Mouse (Mus musculus) heart, embryonic 14.5 days (tissue): Measurements from ENCODE around the gene Rasa2. TPM values are rescaled to one million over a fixed set of nuclear protein-coding genes. Genes with fewer than 3 reads are reported as not detected.

Source experiments
- ATAC-seq: fragments of 200-750 bp; cut with Nextera tagmentation; 2 replicates; pipeline ENCODE4 v1.8.0; 2017; ENCODE audit warnings: low read depth, moderate TSS enrichment; ENCODE audit not compliant: insufficient number of reproducible peaks, insufficient read depth, low FRiP score
- H3K27ac ChIP-seq, 2 experiments: fragments of 200-500 bp in 1 of 2; fragments of 300-500 bp in 1 of 2; sonication (generic) in 1 of 2; replicated peaks in 1 of 2; 2 replicates each; pipeline ENCODE4 v1.5.1; 2012 to 2014; ENCODE audit warnings: low read depth in 2 of 2, low read length in 2 of 2, control low read depth in 1 of 2, mild to moderate bottlenecking in 1 of 2, mixed read lengths in 1 of 2; ENCODE audit not compliant: control insufficient read depth in 1 of 2, insufficient read depth in 1 of 2
- H3K27me3 ChIP-seq: fragments of 300-500 bp; sonication (generic); 2 replicates; pipeline ENCODE4 v1.6.1; 2014; ENCODE audit warnings: mild to moderate bottlenecking, low read length, control low read depth; ENCODE audit not compliant: control insufficient read depth, insufficient read depth
- H3K36me3 ChIP-seq: fragments of 300-500 bp; sonication (generic); 2 replicates; pipeline ENCODE4 v1.6.1; 2014; ENCODE audit warnings: mild to moderate bottlenecking, control low read depth, low read length, mixed read lengths; ENCODE audit not compliant: control insufficient read depth, insufficient read depth
- H3K4me1 ChIP-seq, 2 experiments: fragments of 200-500 bp in 1 of 2; fragments of 300-500 bp in 1 of 2; sonication (generic) in 1 of 2; 2 replicates each; pipeline ENCODE4 v1.6.1; 2012 to 2014; ENCODE audit warnings: low read length in 2 of 2, control low read depth in 1 of 2, mixed read lengths in 1 of 2; ENCODE audit not compliant: control insufficient read depth in 2 of 2, insufficient read depth in 2 of 2
- H3K4me2 ChIP-seq: fragments of 300-500 bp; sonication (generic); 2 replicates; pipeline ENCODE4 v1.6.1; 2014; ENCODE audit warnings: mild to moderate bottlenecking, low read length
- H3K4me3 ChIP-seq, 2 experiments: fragments of 200-500 bp in 1 of 2; fragments of 300-500 bp in 1 of 2; sonication (generic) in 1 of 2; 2 replicates each; pipeline ENCODE4 v1.5.1; 2012 to 2014; ENCODE audit warnings: low read length in 2 of 2, mild to moderate bottlenecking in 2 of 2, control low read depth in 1 of 2, low read depth in 1 of 2, moderate library complexity in 1 of 2; ENCODE audit not compliant: control insufficient read depth in 1 of 2, insufficient read depth in 1 of 2
- H3K9ac ChIP-seq: fragments of 300-500 bp; sonication (generic); 2 replicates; pipeline ENCODE4 v1.6.1; 2014; ENCODE audit warnings: mild to moderate bottlenecking, low read length
- H3K9me3 ChIP-seq: fragments of 300-500 bp; sonication (generic); 2 replicates; pipeline ENCODE4 v1.6.1; 2016; ENCODE audit warnings: low read length, control low read depth; ENCODE audit not compliant: control insufficient read depth
- WGBS: fragments of 180-500 bp; shearing (Covaris S2); extraction: QIAGEN DNeasy Blood & Tissue Kit; methylation state at CpG from one replicate; pipeline ENCODE4 v1.1.7; 2014; 5-methylcytosine and 5-hydroxymethylcytosine counted together
- polyA plus RNA-seq: library from polyadenylated mRNA; unstranded; fragments of >200 nt; fragmentation: Nextera tagmentation; extraction: Ambion mirVana; gene quantifications from 2 replicates; pipeline ENCODE4 v1.2.1, GENCODE M21; 2014

Rasa2 gene
- polyA plus RNA-seq, 1 experiment from 2014 or later = 14.2 TPM

DNA sequence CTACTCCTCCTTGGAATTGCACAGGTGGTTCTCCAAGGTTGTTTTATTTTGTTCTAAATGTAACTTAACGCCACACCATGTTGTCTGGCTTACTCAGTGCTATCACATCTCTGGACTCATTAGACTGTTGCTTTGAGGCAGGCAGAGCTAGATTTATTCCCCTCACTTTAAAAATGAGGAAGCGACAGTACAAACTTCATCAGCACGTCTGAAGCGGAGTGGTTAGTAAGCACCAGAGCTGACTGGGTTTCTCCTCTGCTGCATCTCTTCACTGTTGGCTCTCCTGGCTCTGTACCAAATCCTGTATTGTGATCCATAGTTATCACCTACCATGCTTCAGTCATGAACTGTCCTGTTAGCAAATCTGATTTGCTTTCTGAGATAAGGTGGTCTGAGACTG lies 53.2 kb downstream of the Rasa2 start:
- H3K4me3 ChIP-seq = no peak overlapping the region
- H3K4me1 ChIP-seq = no peaks in the 10 kb centered on the region
- ATAC-seq = no peak
- H3K27ac ChIP-seq = no peak overlapping the region
- H3K4me2 ChIP-seq = no peak overlapping the region
- H3K36me3 ChIP-seq = peaks cover 34% of the 10 kb centered on the region
- H3K27me3 ChIP-seq = no peaks in the 10 kb centered on the region
- no peak overlapping the region for H3K9ac ChIP-seq
- 73% methylated on average over 4 of the region's 4 CpGs for WGBS
- no peaks in the 10 kb centered on the region for H3K9me3 ChIP-seq

DNA sequence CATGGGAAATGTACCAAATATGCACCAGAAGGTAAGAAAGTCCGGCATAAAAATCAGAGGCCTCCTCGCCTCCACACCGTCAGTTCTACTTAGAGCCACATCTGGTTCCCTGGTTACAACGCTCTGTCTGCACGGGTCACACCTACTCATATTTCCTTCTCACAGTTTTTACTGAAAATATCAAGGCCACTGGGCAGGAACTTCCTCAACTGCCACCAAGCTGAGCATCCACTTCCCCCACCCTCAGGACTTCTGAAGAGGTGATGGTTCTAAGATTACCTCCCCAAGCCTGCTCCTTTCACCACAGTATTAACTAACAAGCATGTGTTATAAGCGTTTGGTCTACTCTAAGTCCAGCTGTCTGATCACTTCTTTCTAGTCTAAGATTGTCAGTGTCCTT lies 53.7 kb downstream of the Rasa2 start:
- H3K9ac ChIP-seq = no peak overlapping the region
- no peaks in the 10 kb centered on the region for H3K9me3 ChIP-seq
- no peak overlapping the region for H3K4me3 ChIP-seq
- no peaks in the 10 kb centered on the region for H3K4me1 ChIP-seq
- 85% methylated on average over 6 of the region's 6 CpGs for WGBS
- peaks cover 34% of the 10 kb centered on the region for H3K36me3 ChIP-seq
- ATAC-seq = no peak
- no peaks in the 10 kb centered on the region for H3K27me3 ChIP-seq
- H3K27ac ChIP-seq = no peak overlapping the region
- no peak overlapping the region for H3K4me2 ChIP-seq

DNA sequence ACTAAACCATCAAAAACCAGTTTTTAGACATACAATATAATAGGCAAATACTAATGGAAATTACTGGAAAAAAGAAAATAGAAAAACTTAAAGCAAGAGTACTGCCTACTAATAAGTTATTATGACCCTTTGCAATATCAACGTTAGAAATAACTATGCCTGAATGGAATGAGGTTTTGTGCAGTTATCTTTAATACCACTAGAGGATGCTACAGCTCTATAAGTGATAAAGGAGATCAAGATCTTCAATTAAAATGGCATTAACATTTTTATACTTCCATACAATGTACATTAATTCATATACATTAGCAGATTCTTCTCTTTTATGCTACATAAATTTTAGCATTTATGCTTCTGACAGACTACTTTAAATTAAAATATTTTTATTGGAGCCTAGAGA lies 58.2 kb downstream of the Rasa2 start:
- Histone ChIP-seq H3K9me3 (no peaks in the 10 kb centered on the region), H3K27me3 (no peaks in the 10 kb centered on the region), H3K4me1 (no peaks in the 10 kb centered on the region), H3K4me2 (no peak overlapping the region), H3K4me3 (no peak overlapping the region), H3K27ac (no peak overlapping the region), H3K36me3 (peaks cover 50% of the 10 kb centered on the region), H3K9ac (no peak overlapping the region)
- 19% methylated on average over 1 of the region's 1 CpGs for WGBS
- no peak for ATAC-seq

DNA sequence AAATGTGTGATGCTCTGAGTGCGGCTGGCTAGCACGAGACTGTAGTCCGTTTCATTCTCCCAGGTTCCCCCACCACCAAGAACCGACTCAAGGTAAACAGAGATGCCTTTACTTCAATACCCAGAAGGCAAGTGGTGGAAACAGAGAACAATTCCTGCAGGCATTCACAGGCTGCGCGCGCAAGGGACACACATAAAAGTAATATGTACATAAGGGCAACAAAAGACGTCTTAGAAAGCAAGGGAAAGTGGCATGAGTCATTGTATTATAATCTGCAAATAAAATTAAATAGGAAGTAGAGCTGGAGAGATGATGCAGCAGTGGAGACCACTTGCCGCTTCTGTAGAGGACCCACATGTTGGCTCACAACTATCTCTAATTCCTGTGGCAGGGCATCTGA lies 58.7 kb downstream of the Rasa2 start:
- 84% methylated on average over 9 of the region's 9 CpGs for WGBS
- Histone ChIP-seq H3K27me3 (no peaks in the 10 kb centered on the region), H3K4me1 (no peaks in the 10 kb centered on the region), H3K9ac (no peak overlapping the region), H3K4me2 (no peak overlapping the region), H3K4me3 (no peak overlapping the region), H3K36me3 (peaks cover 52% of the 10 kb centered on the region), H3K9me3 (no peaks in the 10 kb centered on the region), H3K27ac (no peak overlapping the region)
- no peak for ATAC-seq

DNA sequence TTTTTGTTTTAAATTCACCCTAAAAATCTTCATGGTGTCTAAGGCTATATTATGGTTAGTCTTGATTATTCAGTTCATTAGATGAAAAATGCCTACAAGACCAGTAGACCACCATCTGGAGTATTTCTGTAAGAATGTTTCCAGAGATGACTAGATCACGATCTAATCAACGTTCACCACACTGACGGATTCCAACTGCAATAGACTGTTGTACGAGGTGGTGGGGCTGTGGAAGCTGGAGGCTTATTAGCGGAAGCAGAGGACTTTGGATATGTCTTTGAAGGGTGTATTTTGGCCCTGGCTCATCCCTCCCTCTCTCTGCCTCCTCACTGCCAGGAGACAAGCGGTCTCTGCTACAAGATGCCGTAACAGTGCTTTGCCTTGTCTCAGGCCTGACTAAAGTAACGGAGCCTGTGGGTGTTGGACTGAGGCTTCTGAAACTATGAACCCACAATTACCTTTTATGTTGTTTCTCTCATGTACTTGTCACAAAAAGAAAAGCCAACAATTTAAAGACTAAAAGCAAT lies 64.9 kb downstream of the Rasa2 start:
- Histone ChIP-seq H3K27ac (no peak overlapping the region), H3K4me1 (no peaks in the 10 kb centered on the region), H3K9me3 (no peaks in the 10 kb centered on the region), H3K4me2 (no peak overlapping the region), H3K9ac (no peak overlapping the region), H3K27me3 (no peaks in the 10 kb centered on the region), H3K36me3 (peaks cover 59% of the 10 kb centered on the region), H3K4me3 (no peak overlapping the region)
- 83% methylated on average over 8 of the region's 8 CpGs for WGBS
- no peak for ATAC-seq

DNA sequence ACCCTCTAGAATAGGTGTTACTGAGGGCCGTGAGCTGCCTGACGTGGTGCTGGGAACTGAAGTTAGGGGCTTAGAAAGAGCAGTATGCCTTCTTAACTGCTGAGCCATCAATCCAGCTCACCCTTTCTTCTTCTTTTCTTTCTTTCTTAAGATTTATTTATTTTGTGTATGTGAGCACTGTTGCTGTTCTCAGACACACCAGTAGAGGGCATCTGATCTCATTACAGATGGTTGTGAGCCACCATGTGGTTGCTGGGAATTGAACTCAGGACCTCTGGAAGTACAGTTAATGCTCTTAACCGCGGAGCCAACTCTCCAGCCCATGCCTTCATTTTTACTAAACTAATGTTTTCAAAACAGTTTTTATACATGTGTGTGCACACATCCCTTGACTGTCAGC lies 67.9 kb downstream of the Rasa2 start:
- peaks cover 65% of the 10 kb centered on the region for H3K36me3 ChIP-seq
- H3K4me2 ChIP-seq = no peak overlapping the region
- no peak for ATAC-seq
- no peaks in the 10 kb centered on the region for H3K4me1 ChIP-seq
- H3K4me3 ChIP-seq = no peak overlapping the region
- no peaks in the 10 kb centered on the region for H3K9me3 ChIP-seq
- no peaks in the 10 kb centered on the region for H3K27me3 ChIP-seq
- no peak overlapping the region for H3K27ac ChIP-seq
- 96% methylated on average over 4 of the region's 4 CpGs for WGBS
- no peak overlapping the region for H3K9ac ChIP-seq

DNA sequence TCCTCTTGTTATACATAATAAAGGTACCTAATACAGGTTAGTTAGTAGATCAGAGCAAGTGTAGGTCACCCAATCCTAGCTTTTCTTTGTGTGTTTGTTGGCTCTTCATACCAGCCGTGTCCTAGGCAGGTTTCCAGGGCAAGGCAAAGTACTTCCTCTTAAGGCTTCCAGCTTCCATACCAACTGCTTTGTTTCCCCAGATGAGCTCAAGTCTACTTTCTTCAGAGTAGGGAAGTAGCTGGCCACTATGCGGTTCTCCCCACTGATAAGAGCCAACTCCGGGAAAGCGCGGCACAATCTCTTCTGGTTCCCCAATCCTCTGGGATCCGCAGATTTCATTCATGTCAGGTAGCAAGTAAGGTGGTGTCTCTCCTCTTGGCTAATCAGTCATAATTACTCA lies 72.3 kb downstream of the Rasa2 start:
- H3K27ac ChIP-seq = no peak overlapping the region
- ATAC-seq = no peak
- no peaks in the 10 kb centered on the region for H3K4me1 ChIP-seq
- no peaks in the 10 kb centered on the region for H3K9me3 ChIP-seq
- H3K27me3 ChIP-seq = no peaks in the 10 kb centered on the region
- no peak overlapping the region for H3K9ac ChIP-seq
- WGBS = 74% methylated on average over 6 of the region's 6 CpGs
- H3K4me2 ChIP-seq = no peak overlapping the region
- H3K4me3 ChIP-seq = no peak overlapping the region
- H3K36me3 ChIP-seq = peaks cover 55% of the 10 kb centered on the region

DNA sequence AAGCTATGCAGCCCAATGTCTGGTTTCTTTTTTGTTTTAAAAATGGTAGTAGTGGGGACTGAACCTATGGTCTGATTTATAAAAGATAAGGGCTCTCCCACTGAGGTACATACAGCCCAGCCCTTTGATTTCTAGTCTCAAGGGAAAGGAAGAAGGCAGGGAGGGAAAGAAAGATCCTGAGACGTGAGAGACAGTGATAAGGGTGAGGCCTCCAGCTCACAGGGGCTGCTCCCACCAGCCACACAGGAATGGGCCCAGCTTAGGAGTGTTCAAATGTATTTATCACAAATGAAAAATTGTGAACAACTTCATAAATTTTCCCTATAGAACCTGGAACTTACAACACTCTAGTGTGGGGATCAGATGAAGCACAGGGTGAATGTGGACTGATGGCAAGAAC lies 72.8 kb downstream of the Rasa2 start:
- no peak for ATAC-seq
- WGBS = 52% methylated on average over 1 of the region's 1 CpGs
- H3K4me1 ChIP-seq = no peaks in the 10 kb centered on the region
- H3K4me3 ChIP-seq = no peak overlapping the region
- no peak overlapping the region for H3K9ac ChIP-seq
- no peak overlapping the region for H3K4me2 ChIP-seq
- no peak overlapping the region for H3K27ac ChIP-seq
- peaks cover 51% of the 10 kb centered on the region for H3K36me3 ChIP-seq
- H3K9me3 ChIP-seq = no peaks in the 10 kb centered on the region
- H3K27me3 ChIP-seq = no peaks in the 10 kb centered on the region
